Comparison of ENCODE assay signal across 27 mouse cellular contexts in the genomic region with DNA sequence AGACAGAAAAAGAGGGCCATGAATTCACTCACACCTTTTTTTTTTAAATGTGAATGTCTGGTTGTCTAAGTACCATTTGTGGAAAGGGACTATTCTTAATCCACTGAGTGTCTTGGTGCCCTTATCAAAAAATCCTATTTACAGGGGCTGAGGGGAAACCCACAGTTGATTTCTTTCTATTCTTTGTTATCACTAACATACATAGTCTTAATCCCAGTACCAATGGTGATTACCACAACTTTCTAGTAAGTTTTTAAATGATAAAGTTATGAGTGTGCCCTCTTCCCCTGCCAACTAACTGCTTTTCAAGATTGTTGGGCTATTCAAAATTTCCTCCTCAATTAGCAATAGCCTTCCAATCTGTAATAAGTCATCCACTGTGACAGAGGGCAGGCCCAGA. TPM values are rescaled to one million over a fixed set of nuclear protein-coding genes. Genes with fewer than 3 reads are reported as not detected.
DNase-seq lines count a peak whose midpoint lies in the region; ATAC-seq lines count a peak whose summit lies in the region.
"Had no signal": no experiment of that assay in that cellular context is flagged by ENCODE, and none has a peak within 500 bp of the region (broad histone marks: within the 10 kb centered on the region; RNA-seq: fewer than 3 reads in every experiment).

No protein-coding gene starts in this region.

- no peak overlapping the region for H3K9ac ChIP-seq in liver, embryonic 13.5 days
- H3K9ac ChIP-seq in forebrain, embryonic 15.5 days (replicated peaks) = no peak overlapping the region
- H3K9ac ChIP-seq: embryonic facial prominence, embryonic 13.5 days; embryonic facial prominence, embryonic 15.5 days; forebrain, embryonic 12.5 days; forebrain, postnatal 0 days had no signal

- H3K4me3 ChIP-seq in liver, embryonic 13.5 days (replicated peaks) = no peak overlapping the region
- H3K4me3 ChIP-seq in forebrain, embryonic 15.5 days = no peak overlapping the region
- H3K4me3 ChIP-seq: embryonic facial prominence, embryonic 13.5 days; embryonic facial prominence, embryonic 15.5 days; erythroblast, embryonic 14.5 days; forebrain, embryonic 10.5 days; forebrain, embryonic 12.5 days had no signal

- peak overlapping the region; percentile 50 for H3K27ac ChIP-seq in liver, embryonic 13.5 days
- H3K27ac ChIP-seq in forebrain, embryonic 15.5 days (replicated peaks) = no peak overlapping the region
- H3K27ac ChIP-seq: embryonic facial prominence, embryonic 13.5 days; embryonic facial prominence, embryonic 15.5 days; forebrain, embryonic 10.5 days; forebrain, embryonic 12.5 days had no signal

- H3K9me3 ChIP-seq in liver, embryonic 13.5 days (replicated peaks) = no peaks in the 10 kb centered on the region
- no peaks in the 10 kb centered on the region for H3K9me3 ChIP-seq in forebrain, embryonic 15.5 days
- H3K9me3 ChIP-seq: embryonic facial prominence, embryonic 13.5 days; embryonic facial prominence, embryonic 15.5 days; forebrain, embryonic 10.5 days; forebrain, embryonic 12.5 days had no signal

- H3K4me1 ChIP-seq in liver, embryonic 13.5 days (replicated peaks) = peaks cover 62% of the 10 kb centered on the region
- no peaks in the 10 kb centered on the region for H3K4me1 ChIP-seq in forebrain, embryonic 15.5 days
- H3K4me1 ChIP-seq: embryonic facial prominence, embryonic 13.5 days; embryonic facial prominence, embryonic 15.5 days; forebrain, embryonic 10.5 days; forebrain, embryonic 12.5 days had no signal

- ATAC-seq in liver, embryonic 13.5 days (ENCODE audit: low read depth) = peak; percentile 51
- ATAC-seq in megakaryocyte progenitor cell, adult 5-6 weeks (replicated peaks; ENCODE audit: poor library complexity) = peak; percentile 32
- no peak for ATAC-seq in forebrain, embryonic 15.5 days (replicated peaks)
- ATAC-seq: activated CD4-positive, CD25-positive, alpha-beta regulatory T cell, adult 4 months; forebrain, embryonic 14.5 days; forebrain, postnatal 0 days; Patski had no signal

- no peaks in the 10 kb centered on the region for H3K36me3 ChIP-seq in liver, embryonic 13.5 days
- no peaks in the 10 kb centered on the region for H3K36me3 ChIP-seq in forebrain, embryonic 15.5 days
- H3K36me3 ChIP-seq: embryonic facial prominence, embryonic 13.5 days; embryonic facial prominence, embryonic 15.5 days; forebrain, embryonic 12.5 days had no signal

- no peak overlapping the region for H3K4me2 ChIP-seq in liver, embryonic 13.5 days
- no peak overlapping the region for H3K4me2 ChIP-seq in forebrain, embryonic 15.5 days (replicated peaks)
- H3K4me2 ChIP-seq: embryonic facial prominence, embryonic 13.5 days; embryonic facial prominence, embryonic 15.5 days; forebrain, embryonic 12.5 days had no signal

- no peak for DNase-seq in liver, embryonic 13.5 days
- no peak for DNase-seq in liver
- DNase-seq in embryo, embryonic 10.5 days (ENCODE audit: low spot score) = no peak
- DNase-seq: adrenal gland, adult 8-10 months; adrenal gland, postnatal 14 days; adrenal gland, postnatal 36 days; cerebellum, adult 11-12 months; cerebellum, adult 2 months; cerebellum, adult 9-10 months; cerebellum, postnatal 10 days; cerebellum, postnatal 25 days; embryo, embryonic 11 days; forebrain, postnatal 0 days had no signal

- H3K27me3 ChIP-seq in liver, embryonic 13.5 days = no peaks in the 10 kb centered on the region
- H3K27me3 ChIP-seq in forebrain, embryonic 15.5 days = no peaks in the 10 kb centered on the region
- H3K27me3 ChIP-seq: embryonic facial prominence, embryonic 13.5 days; embryonic facial prominence, embryonic 15.5 days; forebrain, embryonic 12.5 days; Patski had no signal

RNA-seq across cellular contexts. Expression of a gene that starts 14.6 kb away (rescaled TPM):
- 11.9 and 14.5 TPM in 2 replicates for polyA plus RNA-seq in liver, embryonic 13.5 days (2015; fragmentation: Nextera tagmentation; extraction: Ambion mirVana)
- 30.4 and 34.6 TPM in 2 replicates for total RNA-seq in megakaryocyte progenitor cell, adult 5-6 weeks (2015)
- 32.2 and 36.6 TPM in 2 replicates for total RNA-seq in megakaryocyte progenitor cell, adult 5-6 weeks (2017)
- 59.9 and 60.2 TPM in 2 replicates for polyA plus RNA-seq in forebrain, embryonic 15.5 days (2015; fragmentation: Nextera tagmentation; extraction: Ambion mirVana)

RNA-seq across cellular contexts. Expression of a gene that starts 21.5 kb away (rescaled TPM):
- polyA plus RNA-seq in liver, embryonic 13.5 days (2015; fragmentation: Nextera tagmentation; extraction: Ambion mirVana) = 24.6 and 28.8 TPM in 2 replicates
- total RNA-seq in megakaryocyte progenitor cell, adult 5-6 weeks (2015) = 21.0 and 22.2 TPM in 2 replicates
- 55.0 and 56.5 TPM in 2 replicates for total RNA-seq in megakaryocyte progenitor cell, adult 5-6 weeks (2017)
- 28.9 and 31.6 TPM in 2 replicates for polyA plus RNA-seq in forebrain, embryonic 15.5 days (2015; fragmentation: Nextera tagmentation; extraction: Ambion mirVana)

RNA-seq across cellular contexts. Expression of a gene that starts 58.2 kb away (rescaled TPM):
- not detected in 2 replicates for polyA plus RNA-seq in liver, embryonic 13.5 days (2015; fragmentation: Nextera tagmentation; extraction: Ambion mirVana)
- not detected in 2 replicates for total RNA-seq in megakaryocyte progenitor cell, adult 5-6 weeks (2015)
- total RNA-seq in megakaryocyte progenitor cell, adult 5-6 weeks (2017) = not detected in 2 replicates
- not detected in 2 replicates for polyA plus RNA-seq in forebrain, embryonic 15.5 days (2015; fragmentation: Nextera tagmentation; extraction: Ambion mirVana)
- total RNA-seq: adrenal gland, adult 18-20 months; adrenal gland, adult 8-10 months; adrenal gland, postnatal 14 days; adrenal gland, postnatal 36 days; ES-E14 had no signal
- polyA plus RNA-seq: activated CD4-positive, CD25-positive, alpha-beta regulatory T cell, adult 4 months; C2C12; cerebellum, adult 2 months; embryonic facial prominence, embryonic 11.5 days; embryonic facial prominence, embryonic 13.5 days; embryonic facial prominence, embryonic 15.5 days; erythroblast, embryonic 14.5 days; forebrain, embryonic 10.5 days; forebrain, embryonic 12.5 days; forebrain, embryonic 14.5 days; forebrain, postnatal 0 days; Patski had no signal
